Comparison of ENCODE assay signal across 8 mouse cellular contexts in genomic region chr9:50344868-50345267, GRCm38 (mm10). TPM values are rescaled to one million over a fixed set of nuclear protein-coding genes. Genes with fewer than 3 reads are reported as not detected.
DNase-seq lines count a peak whose midpoint lies in the region; ATAC-seq and TF ChIP-seq lines count a peak whose summit lies in the region.

Gene Rpl10-ps3 (minus strand): TSS chr9:50344968.

- no peak for DNase-seq in lung, embryonic 14.5 days
- no peak for DNase-seq in lung, postnatal 10 days
- DNase-seq in left cerebral cortex, postnatal 25 days (ENCODE audit: low spot score in 2 of 2): no peak
- DNase-seq in embryo, embryonic 11 days: no peak
- DNase-seq in kidney, adult 11 months: no peak

- no peaks in the 10 kb centered on the region for H3K9me3 ChIP-seq in lung, embryonic 14.5 days (ENCODE audit: low read depth, low read length)
- H3K9me3 ChIP-seq in embryonic facial prominence, embryonic 13.5 days: no peaks in the 10 kb centered on the region
- H3K9me3 ChIP-seq in heart, embryonic 15.5 days (replicated peaks): no peaks in the 10 kb centered on the region

- intact Hi-C loops in left cerebral cortex, postnatal 25 days (cut with DNase I): no loop called here

- ATAC-seq in lung, embryonic 14.5 days (ENCODE audit: insufficient read depth): no peak
- no peak for ATAC-seq in embryonic facial prominence, embryonic 13.5 days (ENCODE audit: insufficient number of reproducible peaks, insufficient read depth, low FRiP score, low TSS enrichment, low read depth)
- no peak for ATAC-seq in heart, embryonic 15.5 days (replicated peaks; ENCODE audit: insufficient number of reproducible peaks, insufficient read depth, low FRiP score, low read depth)

- H3K79me2 ChIP-seq in myocyte (ENCODE audit: control insufficient read depth, insufficient read depth): no peaks in the 10 kb centered on the region

- no peak for TF ChIP-seq CTCF in lung, embryonic 14.5 days (IDR thresholded peaks at IDR 0.05; ENCODE audit: low read depth)

- no peak within 1 kb of the TSS for H3K4me3 ChIP-seq in lung, embryonic 14.5 days (ENCODE audit: low read depth, low read length)
- H3K4me3 ChIP-seq in embryonic facial prominence, embryonic 13.5 days: no peak within 1 kb of the TSS
- H3K4me3 ChIP-seq in heart, embryonic 15.5 days: no peak within 1 kb of the TSS
- H3K4me3 ChIP-seq in myocyte: no peak within 1 kb of the TSS

- no peak within 1 kb of the TSS for H3ac ChIP-seq in myocyte (ENCODE audit: control insufficient read depth, insufficient read length)

- no peaks in the 10 kb centered on the region for H3K27me3 ChIP-seq in lung, embryonic 14.5 days (ENCODE audit: insufficient read depth, low read length)
- H3K27me3 ChIP-seq in embryonic facial prominence, embryonic 13.5 days: no peaks in the 10 kb centered on the region
- H3K27me3 ChIP-seq in heart, embryonic 15.5 days: no peaks in the 10 kb centered on the region
- H3K27me3 ChIP-seq in myocyte (ENCODE audit: control insufficient read depth, insufficient read depth, insufficient read length): peaks cover 22% of the 10 kb centered on the region

- H3K36me3 ChIP-seq in lung, embryonic 14.5 days (ENCODE audit: insufficient read depth): no peaks in the 10 kb centered on the region
- no peaks in the 10 kb centered on the region for H3K36me3 ChIP-seq in embryonic facial prominence, embryonic 13.5 days
- no peaks in the 10 kb centered on the region for H3K36me3 ChIP-seq in heart, embryonic 15.5 days
- H3K36me3 ChIP-seq in myocyte (ENCODE audit: control insufficient read depth, insufficient read depth): no peaks in the 10 kb centered on the region

- 96% methylated on average over 9 of the region's 13 CpGs for WGBS in lung, embryonic 14.5 days
- WGBS in embryonic facial prominence, embryonic 13.5 days: 96% methylated on average over 10 of the region's 13 CpGs
- WGBS in heart, embryonic 15.5 days: 93% methylated on average over 11 of the region's 13 CpGs

- no peaks in the 10 kb centered on the region for H3K4me1 ChIP-seq in lung, embryonic 14.5 days (ENCODE audit: insufficient read depth)
- H3K4me1 ChIP-seq in embryonic facial prominence, embryonic 13.5 days: no peaks in the 10 kb centered on the region
- H3K4me1 ChIP-seq in heart, embryonic 15.5 days (replicated peaks): no peaks in the 10 kb centered on the region

- H3K27ac ChIP-seq in lung, embryonic 14.5 days (ENCODE audit: low read depth): no peak within 1 kb of the TSS
- no peak within 1 kb of the TSS for H3K27ac ChIP-seq in embryonic facial prominence, embryonic 13.5 days
- H3K27ac ChIP-seq in heart, embryonic 15.5 days: no peak within 1 kb of the TSS

- H3K9ac ChIP-seq in lung, embryonic 14.5 days: no peak within 1 kb of the TSS
- H3K9ac ChIP-seq in embryonic facial prominence, embryonic 13.5 days: no peak within 1 kb of the TSS
- no peak within 1 kb of the TSS for H3K9ac ChIP-seq in heart, embryonic 15.5 days

- TF ChIP-seq POLR2A in myocyte (IDR thresholded peaks at IDR 0.05; ENCODE audit: insufficient read length, low read depth): no peak

- no peak within 1 kb of the TSS for H3K4me2 ChIP-seq in lung, embryonic 14.5 days
- H3K4me2 ChIP-seq in embryonic facial prominence, embryonic 13.5 days: no peak within 1 kb of the TSS
- no peak within 1 kb of the TSS for H3K4me2 ChIP-seq in heart, embryonic 15.5 days
- H3K4me2 ChIP-seq in myocyte (ENCODE audit: low read depth): no peak within 1 kb of the TSS

TF ChIP-seq in myocyte, 11 proteins besides CTCF, POLR2A, EP300 and RAD21:
- TF ChIP-seq MYOD1 (IDR thresholded peaks at IDR 0.05; ENCODE audit: control insufficient read depth in 1 of 3, insufficient read length in 2 of 3, low read depth in 2 of 3) (no peak), MAX (IDR thresholded peaks at IDR 0.05; ENCODE audit: low read depth) (no peak), REST (IDR thresholded peaks at IDR 0.05; ENCODE audit: insufficient read depth, insufficient read length) (no peak), USF1 (IDR thresholded peaks at IDR 0.05; ENCODE audit: low read depth) (no peak), MYOG (IDR thresholded peaks at IDR 0.05; ENCODE audit: control insufficient read depth in 1 of 3, insufficient read depth in 1 of 3, insufficient read length in 2 of 3, low read depth in 2 of 3) (no peak), CEBPB (IDR thresholded peaks at IDR 0.05; ENCODE audit: insufficient read depth, poor library complexity, severe bottlenecking) (no peak), SRF (IDR thresholded peaks at IDR 0.05; ENCODE audit: control insufficient read depth, insufficient read length, low read depth) (no peak), POLR2AphosphoS2 (IDR thresholded peaks at IDR 0.05; ENCODE audit: insufficient read length, low read depth) (no peak), TCF12 (IDR thresholded peaks at IDR 0.05; ENCODE audit: insufficient read depth, poor library complexity, severe bottlenecking) (no peak), TCF3 (IDR thresholded peaks at IDR 0.05; ENCODE audit: insufficient read length, low read depth) (no peak), E2F4 (IDR thresholded peaks at IDR 0.05; ENCODE audit: insufficient read depth) (no peak)

RNA-seq across cellular contexts. Expression of gene Rpl10-ps3, which starts in this region (rescaled TPM):
- 345 and 357 TPM in 2 replicates for polyA plus RNA-seq in lung, embryonic 14.5 days (2014; fragmentation: Nextera tagmentation; extraction: Ambion mirVana)
- 294 and 423 TPM in 2 replicates for polyA plus RNA-seq in embryonic facial prominence, embryonic 13.5 days (2015; fragmentation: Nextera tagmentation; extraction: Ambion mirVana)
- 168 and 193 TPM in 2 replicates for polyA plus RNA-seq in heart, embryonic 15.5 days (2015; fragmentation: Nextera tagmentation; extraction: Ambion mirVana)
- total RNA-seq in left cerebral cortex, postnatal 25 days (2021): 100 to 1,000 TPM; 301 to 364 TPM
- polyA plus RNA-seq in myocyte (2012; fragmentation: generic; extraction: Trizol): 158 TPM
